Mouse (Mus musculus) frontal cortex, adult 2 months (tissue): ENCODE data around the gene Slc25a17. TPM values are rescaled to one million over a fixed set of nuclear protein-coding genes. Genes with fewer than 3 reads are reported as not detected.
A peak's percentile ranks its signal among the peaks of the same experiment; 100 is the strongest.

Source experiments
- DNase-seq, 2 experiments: peaks; one replicate each; pipeline ENCODE4 v3.0.0; 2022; ENCODE audit warnings: low spot score in 1 of 2; ENCODE audit errors: extremely low spot score in 1 of 2
- polyA plus RNA-seq: library from polyadenylated mRNA; depleted of rRNA; stranded (reverse); fragments of >200 nt; gene quantifications from 2 replicates; pipeline ENCODE4 v1.2.3, GENCODE M21; 2012; rRNA removed

The Slc25a17 gene
- polyA plus RNA-seq, result 46.3 and 53.3 TPM in 2 replicates

DNA sequence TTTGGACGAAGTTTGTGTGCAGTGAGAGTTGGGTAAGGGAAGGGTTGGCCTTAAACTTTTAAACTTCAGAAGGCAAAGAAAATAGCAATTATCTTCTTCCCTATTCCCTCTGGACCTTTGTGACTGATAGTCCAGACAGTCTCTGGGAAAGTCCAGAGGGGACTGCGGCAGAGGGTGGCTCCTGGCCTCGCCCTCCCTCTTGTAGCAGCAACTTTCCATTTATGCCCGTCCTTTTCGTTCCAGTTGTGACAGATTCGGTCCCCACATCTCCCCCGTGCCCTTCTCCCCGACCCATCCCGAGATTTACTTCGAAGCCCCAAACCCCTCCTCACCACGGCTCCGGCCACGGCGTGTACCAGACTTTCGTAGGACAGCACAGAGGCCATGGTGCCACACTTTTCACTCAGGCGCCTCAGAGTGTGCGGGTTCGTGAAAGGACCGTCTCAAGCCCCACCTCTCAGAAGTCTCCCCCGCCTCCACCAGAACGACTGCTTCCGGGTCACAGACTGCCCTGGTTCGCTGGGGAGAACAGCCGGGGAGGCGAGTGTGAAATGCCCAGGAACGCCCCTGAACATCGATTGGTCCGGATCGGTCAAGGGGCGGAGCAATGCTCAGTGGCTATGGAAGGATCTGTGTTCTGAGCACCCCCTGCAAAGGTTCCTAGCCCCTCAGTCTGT is at the start of gene Slc25a17:
Gene Slc25a17, minus strand, starts transcription at position 468 of the 677 bp plus-strand sequence.
- peak; percentile 87 to 93 for DNase-seq

DNA sequence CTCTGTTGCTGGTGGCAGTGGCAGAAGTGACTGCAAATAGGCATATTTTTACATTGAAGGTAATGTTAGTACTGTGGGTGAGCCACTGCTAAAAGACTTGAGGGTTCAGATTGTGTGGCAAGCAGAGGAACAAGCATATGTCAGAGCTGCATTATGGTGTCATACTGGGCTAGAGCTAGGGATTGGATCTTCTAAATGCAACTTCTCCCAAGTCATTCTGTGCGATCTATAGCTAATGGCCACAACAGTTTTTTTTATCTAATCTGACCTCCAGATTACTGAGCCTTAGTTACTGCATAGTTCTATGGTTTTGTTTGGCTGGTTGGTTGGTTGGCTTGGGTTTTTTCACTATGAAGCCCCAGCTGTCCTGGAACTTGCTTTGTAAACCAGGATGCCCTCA is 47.6 kb upstream of the Slc25a17 start, which contains the start of gene Dnajb7:
Gene Dnajb7, minus strand, starts transcription at position 101 of the 400 bp plus-strand sequence.
- DNase-seq, result no peak

DNA sequence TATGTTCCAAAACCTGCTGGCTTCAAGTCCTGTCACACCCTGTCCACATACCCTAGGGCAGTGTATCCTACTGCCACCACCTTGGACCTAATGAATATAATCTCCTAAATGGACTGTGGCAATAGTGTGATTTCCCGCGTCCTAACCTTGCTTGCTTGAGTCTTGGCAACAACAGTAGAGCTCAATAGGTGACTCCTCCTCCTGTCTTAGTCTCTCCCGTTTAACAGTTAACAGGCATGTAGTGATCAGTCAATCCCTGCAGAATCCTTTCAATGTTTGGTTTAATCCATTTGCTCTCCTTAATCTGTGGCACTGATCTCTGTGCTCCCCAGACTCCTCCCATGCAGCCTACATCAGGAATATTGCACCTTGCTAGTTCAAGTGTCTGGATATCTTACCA is 44.4 kb upstream of the Slc25a17 start:
- DNase-seq, result no peak

DNA sequence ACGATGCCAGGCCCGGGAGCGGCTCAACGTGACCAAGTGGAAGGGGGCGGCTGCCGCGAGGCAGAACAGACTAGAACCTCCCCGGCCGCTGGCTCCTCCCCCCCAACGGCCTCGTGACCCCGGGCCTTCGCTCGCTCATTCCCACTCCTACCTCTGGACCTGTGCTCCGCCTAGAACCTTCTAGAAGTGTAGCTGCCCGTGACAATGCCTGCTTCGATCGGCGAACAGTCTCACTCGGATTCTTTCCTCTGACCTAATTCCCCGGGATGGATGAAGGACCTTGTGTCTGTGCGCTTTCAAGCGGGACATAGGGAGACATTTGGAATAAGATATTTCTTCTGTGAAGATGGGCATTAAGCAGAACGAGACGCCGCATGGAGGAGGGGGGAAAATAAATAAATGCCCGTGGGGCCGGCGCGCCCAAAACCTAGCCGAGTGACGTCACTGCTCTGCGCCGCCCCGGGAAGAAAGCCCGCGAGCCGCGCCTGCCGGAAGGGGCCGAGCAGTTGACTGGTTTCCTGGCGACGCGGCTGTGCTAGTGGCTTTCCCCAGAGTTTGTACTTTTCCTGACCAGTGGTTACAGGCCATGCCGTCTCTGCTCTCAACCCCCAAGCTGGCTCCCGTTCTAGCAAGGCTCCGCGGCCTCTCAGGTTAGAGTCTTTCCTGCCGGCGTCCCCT is 39.2 kb upstream of the Slc25a17 start, which contains the start of the genes St13 and Xpnpep3:
Gene St13, minus strand, starts transcription at position 440 of the 678 bp plus-strand sequence.
Gene Xpnpep3, plus strand, starts transcription at position 501 of the 678 bp plus-strand sequence.
- peak; percentile 93 to 98 for DNase-seq

DNA sequence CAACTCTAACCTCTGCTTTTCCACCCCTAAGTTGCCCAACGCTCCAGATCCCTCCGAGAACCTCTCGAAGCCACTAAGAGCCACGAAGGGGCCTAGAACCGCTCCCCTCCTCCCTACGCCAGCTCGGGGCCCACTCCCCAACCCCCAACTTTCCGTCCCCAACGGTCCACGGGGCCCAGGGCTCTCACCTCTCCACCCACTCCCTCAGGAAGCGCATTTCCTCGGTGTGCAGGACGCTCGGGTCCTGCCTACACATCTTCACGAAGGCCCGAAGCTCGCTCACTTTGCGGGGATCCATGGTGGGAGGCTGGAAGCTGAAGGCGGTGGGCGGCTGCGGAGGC is 38.7 kb upstream of the Slc25a17 start:
- DNase-seq, result no peak

GRCm38 (mm10) chr15:81398189-81398588 is 37.6 kb upstream of the Slc25a17 start:
- no peak for DNase-seq

DNA sequence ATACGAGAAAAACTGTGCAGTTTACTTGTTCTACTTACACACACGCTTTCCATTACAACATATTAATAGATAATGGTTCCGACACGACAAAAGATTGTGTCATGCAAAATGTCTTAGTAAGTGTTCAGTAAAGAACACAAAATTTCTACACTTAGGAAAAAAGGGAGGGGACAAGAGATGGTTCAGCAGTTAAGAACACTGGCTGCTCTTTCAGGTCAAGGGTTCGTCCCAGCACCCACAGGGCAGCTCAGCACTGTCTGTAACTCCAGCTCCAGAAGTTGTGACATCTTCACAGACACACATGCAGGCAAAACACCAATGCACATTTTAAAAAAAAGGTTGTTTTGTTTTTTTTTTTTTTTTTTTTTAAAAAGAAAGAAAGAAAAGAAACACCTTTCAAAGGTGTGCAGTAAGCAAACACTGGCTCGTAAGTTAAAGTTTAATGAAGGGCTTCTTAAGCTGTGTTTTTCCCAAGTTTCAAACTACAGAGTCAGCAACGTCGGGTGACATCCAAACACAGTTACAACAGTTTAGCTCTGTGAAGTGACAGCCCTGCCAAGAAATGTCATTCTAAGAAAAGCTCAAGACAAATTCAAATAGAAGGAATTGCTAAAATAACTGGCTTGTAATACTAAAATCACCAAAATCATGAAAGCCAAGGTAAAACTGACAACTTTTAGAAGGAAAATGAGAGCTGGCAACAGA is 33.8 kb upstream of the Slc25a17 start:
- DNase-seq, result peak in 1 of 2 experiments; percentile 5

DNA sequence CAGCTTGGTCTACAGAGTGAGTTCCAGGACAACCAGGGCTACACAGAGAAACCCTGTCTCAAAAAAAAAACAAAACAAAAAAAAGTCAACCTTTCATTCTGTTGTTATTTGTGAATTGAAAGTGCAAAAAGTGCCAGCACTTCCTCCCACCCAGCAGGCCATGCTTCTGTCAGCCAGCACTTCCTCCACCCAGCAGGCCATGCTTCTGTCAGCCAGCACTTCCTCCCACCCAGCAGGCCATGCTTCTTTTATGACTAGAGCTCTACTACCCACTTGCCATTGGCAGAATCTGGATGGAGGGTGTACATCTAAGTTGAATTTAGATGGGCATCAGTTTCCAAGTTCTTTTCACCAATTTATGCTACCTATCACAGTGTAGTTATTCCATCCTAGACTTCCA is 32.4 kb upstream of the Slc25a17 start:
- DNase-seq, result peak; percentile 21 to 62

DNA sequence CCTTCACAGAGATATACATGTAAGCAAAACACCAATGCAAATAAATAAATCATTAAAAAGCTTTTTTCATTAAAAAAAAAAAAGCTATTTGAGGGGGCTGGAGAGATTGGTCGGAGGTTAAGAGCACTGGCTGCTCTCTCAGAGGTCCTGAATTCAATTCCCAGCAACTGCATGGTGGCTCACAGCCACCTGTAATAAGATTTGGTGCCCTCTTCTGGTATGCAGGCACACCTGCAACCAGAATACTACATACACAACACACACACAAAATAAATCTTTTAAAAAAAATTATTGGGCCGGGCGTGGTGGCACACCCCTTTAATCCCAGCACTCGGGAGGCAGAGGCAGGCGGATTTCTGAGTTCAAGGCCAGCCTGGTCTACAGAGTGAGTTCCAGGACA is 25.7 kb upstream of the Slc25a17 start:
- DNase-seq, result no peak

- DNase-seq, result no peak
Measured at GRCm38 (mm10) chr15:81378845-81379244, 18.2 kb upstream of the Slc25a17 start.

- DNase-seq, result no peak
Measured at GRCm38 (mm10) chr15:81374621-81375020, 14.0 kb upstream of the Slc25a17 start.

GRCm38 (mm10) chr15:81370356-81370755 is 9.7 kb upstream of the Slc25a17 start:
- no peak for DNase-seq

DNA sequence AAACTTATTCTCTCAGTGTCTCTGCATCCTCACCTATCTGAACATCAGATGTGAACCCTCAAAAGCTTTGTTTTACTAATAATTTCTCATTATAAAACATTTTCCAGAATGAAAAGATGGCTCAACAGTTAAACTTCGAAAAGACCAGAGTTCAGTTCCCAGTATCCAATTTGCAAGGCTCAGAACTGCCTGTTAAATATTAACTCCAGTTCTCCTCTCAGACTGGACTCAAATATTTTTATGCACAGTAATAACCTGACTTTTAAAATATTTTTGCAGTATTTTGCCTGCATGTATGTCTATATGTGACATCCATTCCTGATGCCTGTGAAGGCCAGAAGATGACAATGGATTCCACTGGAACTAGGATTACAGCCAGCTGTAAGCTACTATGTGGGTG is 8.0 kb upstream of the Slc25a17 start:
- no peak for DNase-seq

- no peak for DNase-seq
Measured at GRCm38 (mm10) chr15:81366241-81366640, 5.6 kb upstream of the Slc25a17 start.

GRCm38 (mm10) chr15:81365246-81365645 is 4.6 kb upstream of the Slc25a17 start:
- no peak for DNase-seq

DNA sequence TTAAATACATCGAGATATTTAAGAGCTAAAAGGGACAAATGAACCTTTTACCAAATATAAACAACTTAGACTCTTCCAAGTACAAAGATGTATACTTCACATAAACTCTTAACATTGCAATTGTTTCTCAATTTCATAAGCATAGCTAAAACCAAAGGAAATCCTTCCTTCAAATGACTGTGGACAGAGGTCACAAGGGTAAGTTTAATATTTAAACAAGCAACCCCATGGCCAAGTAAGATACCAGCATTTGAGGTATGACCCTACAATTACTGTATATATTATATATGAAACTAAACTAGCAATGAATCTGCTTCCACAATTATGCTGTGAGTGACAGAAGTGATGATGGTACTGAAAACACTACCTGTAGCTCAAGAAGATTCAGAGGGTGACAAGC is 3.7 kb upstream of the Slc25a17 start:
- no peak for DNase-seq

DNA sequence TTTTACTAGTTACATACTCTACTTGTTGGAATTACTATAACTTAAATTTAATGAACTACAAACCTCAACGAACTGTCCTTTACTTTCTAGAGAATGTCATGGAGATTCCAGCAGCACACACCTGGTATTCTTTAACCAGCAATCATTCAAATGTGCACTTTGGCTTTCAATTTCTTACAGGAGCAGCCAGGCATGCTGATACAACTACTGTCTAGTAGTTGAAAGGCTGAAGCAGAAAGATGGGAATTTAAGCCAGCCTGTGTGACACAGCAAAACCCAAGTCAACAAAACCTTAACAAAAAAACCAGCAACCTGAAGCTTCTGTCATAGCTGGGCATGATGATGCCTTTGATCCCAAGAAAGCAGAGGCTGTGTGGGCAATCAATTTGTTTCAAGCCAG is 1.9 kb upstream of the Slc25a17 start:
- DNase-seq, result no peak

DNA sequence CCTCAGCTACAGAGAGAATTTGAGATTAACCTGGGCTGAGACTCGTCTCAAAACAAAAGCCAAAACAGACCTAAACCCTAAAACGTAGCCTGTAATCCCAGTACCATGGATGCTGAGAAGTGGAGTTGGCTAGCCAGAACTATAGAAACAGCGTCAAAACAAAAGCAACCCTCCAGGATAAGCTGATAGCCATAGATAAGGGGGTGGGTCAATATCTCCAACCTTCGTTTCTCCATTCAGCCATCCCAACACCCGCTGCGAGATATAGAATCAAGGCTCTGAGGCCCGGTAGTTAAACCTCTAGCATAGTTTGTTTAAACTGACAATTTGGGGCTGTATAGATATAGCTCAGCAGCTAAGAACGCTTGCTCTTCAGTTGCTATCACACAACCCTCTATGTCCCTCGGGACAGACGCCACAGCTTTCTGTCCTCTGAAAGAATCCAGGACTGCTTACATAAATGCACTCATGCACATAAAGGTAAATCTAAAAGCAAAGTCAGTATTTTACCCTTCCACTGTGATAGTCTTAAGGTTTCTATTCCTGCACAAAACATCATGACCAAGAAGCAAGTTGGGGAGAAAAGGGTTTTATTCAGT is 904 bp upstream of the Slc25a17 start:
- DNase-seq, result no peak

- DNase-seq, result peak in 1 of 2 experiments; percentile 22
Measured at GRCm38 (mm10) chr15:81361022-81361404, 401 bp upstream of the Slc25a17 start.

DNA sequence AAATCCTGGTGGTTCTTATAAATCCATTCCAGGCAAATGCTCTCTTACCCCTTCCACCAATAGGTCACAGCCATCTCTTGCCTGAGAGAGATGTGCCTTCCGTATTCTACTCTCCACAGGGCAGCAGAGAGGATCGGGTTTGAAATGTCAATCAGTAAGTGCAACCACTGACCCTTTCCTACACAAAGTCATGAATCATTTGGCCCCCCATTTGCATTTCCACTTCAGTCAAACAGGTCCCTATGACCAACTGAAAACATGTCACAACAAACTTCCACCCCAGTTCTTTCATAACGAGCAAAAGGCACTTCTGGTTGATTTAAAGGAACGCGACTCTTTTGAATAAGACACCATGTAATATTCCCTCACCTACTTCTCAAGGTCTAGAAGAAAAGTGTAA is 1.2 kb downstream of the Slc25a17 start:
- no peak for DNase-seq

DNA sequence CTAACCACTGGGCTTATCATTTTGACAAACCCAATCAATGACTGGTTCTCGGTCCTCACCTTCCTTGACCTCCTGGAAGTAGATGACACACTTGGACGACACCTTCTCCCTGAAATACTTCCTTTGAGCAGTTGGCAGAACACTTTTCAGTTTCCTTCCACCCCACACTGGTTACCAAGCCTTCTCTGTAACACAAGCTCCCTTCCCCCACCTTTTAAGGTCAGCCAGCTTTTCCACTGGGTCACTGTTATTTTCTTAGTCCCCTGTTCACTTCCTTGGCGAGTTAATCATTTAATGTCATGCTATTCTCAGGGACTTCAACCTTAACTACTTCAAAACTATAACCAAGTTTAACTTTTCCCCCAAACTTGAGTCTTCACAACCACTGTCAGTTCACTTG is 1.7 kb downstream of the Slc25a17 start:
- no peak for DNase-seq
